Mouse (Mus musculus) midbrain, embryonic 10.5 days (tissue): ENCODE data around the gene Alk. TPM values are rescaled to one million over a fixed set of nuclear protein-coding genes. Genes with fewer than 3 reads are reported as not detected.

Source experiments
- DNase-seq: peaks from one replicate; pipeline ENCODE4 v3.0.0-alpha.2; 2017; ENCODE audit warnings: low spot score
- H3K27ac ChIP-seq: fragments of 300-500 bp; sonication (generic); replicated peaks from 2 replicates; pipeline ENCODE4 v1.5.1; 2016; ENCODE audit warnings: mild to moderate bottlenecking
- H3K27me3 ChIP-seq: fragments of 300-500 bp; sonication (generic); 2 replicates; pipeline ENCODE4 v1.6.1; 2016; ENCODE audit warnings: low read depth, mild to moderate bottlenecking; ENCODE audit not compliant: poor library complexity, severe bottlenecking
- H3K36me3 ChIP-seq: fragments of 300-500 bp; sonication (generic); 2 replicates; pipeline ENCODE4 v1.6.1; 2016; ENCODE audit warnings: mild to moderate bottlenecking, moderate library complexity
- H3K4me1 ChIP-seq: fragments of 300-500 bp; sonication (generic); 2 replicates; pipeline ENCODE4 v1.6.1; 2016
- H3K4me3 ChIP-seq: fragments of 300-500 bp; sonication (generic); 2 replicates; pipeline ENCODE4 v1.5.1; 2016; ENCODE audit warnings: mild to moderate bottlenecking, moderate library complexity
- H3K9me3 ChIP-seq: fragments of 300-500 bp; sonication (generic); replicated peaks from 2 replicates; pipeline ENCODE4 v1.6.1; 2016; ENCODE audit warnings: mild to moderate bottlenecking
- WGBS: fragments of 180-500 bp; shearing (Covaris S2); methylation state at CpG from one replicate; pipeline ENCODE4 v1.1.7; 2016; 5-methylcytosine and 5-hydroxymethylcytosine counted together
- polyA plus RNA-seq: library from polyadenylated mRNA; unstranded; fragments of >200 nt; fragmentation: Nextera tagmentation; extraction: Ambion mirVana; gene quantifications from 2 replicates; pipeline ENCODE4 v1.2.1, GENCODE M21; 2016

The Alk gene
- 0.21 and 0.57 TPM in 2 replicates for polyA plus RNA-seq

GRCm38 (mm10) chr17:72604610-72604980 lies at the start of gene Alk:
Alk (minus strand) TSS chr17:72604627.
- no peak within 1 kb of the TSS for H3K27ac ChIP-seq
- H3K4me1 ChIP-seq: peaks cover 26% of the 10 kb centered on the region
- no peaks in the 10 kb centered on the region for H3K36me3 ChIP-seq
- peaks cover 43% of the 10 kb centered on the region for H3K27me3 ChIP-seq
- under 1% methylated on average over 32 of the region's 32 CpGs for WGBS
- H3K4me3 ChIP-seq: peak within 1 kb of the TSS; percentile 70
- no peaks in the 10 kb centered on the region for H3K9me3 ChIP-seq
- peak; percentile 93 for DNase-seq

GRCm38 (mm10) chr17:72652801-72653200 lies 48.4 kb upstream of the Alk start:
- H3K27me3 ChIP-seq: no peaks in the 10 kb centered on the region
- H3K27ac ChIP-seq: no peak overlapping the region
- H3K36me3 ChIP-seq: no peaks in the 10 kb centered on the region
- 80% methylated on average over 1 of the region's 1 CpGs for WGBS
- H3K9me3 ChIP-seq: no peaks in the 10 kb centered on the region
- no peak for DNase-seq
- H3K4me3 ChIP-seq: no peak overlapping the region
- H3K4me1 ChIP-seq: peaks cover 5% of the 10 kb centered on the region

DNA sequence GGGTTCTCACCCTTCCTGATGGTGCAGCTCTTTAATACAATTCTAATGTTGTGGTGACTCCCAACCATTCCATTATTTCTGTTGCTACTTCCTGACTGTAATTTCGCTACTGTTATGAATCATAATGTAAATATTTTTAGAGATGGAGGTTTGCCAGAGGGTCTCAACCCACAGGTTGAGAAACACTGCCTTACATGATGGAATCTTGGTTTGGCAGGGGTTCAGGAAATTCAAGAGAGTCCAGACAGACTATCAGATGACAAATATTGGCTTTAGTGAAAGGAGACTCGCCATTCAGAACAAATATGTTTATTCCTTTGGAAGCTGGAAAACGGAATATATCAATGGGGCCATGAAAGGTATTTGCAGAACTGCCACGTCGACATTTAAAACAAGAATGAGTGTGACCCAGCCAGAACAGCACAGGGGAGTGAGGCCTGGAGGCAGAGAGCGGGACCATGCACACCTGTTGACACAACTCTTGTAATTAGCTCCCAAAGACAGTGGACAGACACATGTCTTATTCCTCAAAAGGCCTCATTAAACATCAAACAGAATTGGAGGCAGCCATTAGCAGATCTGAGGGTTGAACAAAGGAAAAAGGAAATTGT lies 44.3 kb upstream of the Alk start:
- 79% methylated on average over 6 of the region's 6 CpGs for WGBS
- Histone ChIP-seq H3K36me3 (no peaks in the 10 kb centered on the region), H3K27ac (no peak overlapping the region), H3K9me3 (no peaks in the 10 kb centered on the region), H3K4me1 (no peaks in the 10 kb centered on the region), H3K4me3 (no peak overlapping the region), H3K27me3 (no peaks in the 10 kb centered on the region)
- DNase-seq: no peak

DNA sequence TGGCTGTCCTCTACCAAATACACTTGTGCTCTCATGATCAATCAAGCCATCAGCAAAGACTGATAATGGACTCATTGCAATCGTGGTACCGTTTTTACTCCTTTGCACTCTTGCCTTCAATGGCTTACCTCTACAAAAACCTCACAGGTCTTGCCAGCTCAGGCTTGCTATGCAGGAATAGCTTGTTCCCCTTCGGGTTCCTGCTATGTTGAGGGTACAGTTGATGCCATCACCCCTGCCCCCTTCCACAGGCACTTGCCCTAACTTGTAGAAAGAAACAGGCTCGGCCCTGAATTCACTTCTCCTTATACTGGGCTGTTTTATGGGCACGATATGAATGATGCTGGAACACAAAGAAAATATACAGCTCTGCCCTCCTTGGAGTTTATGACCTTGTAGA lies 41.7 kb upstream of the Alk start:
- WGBS: 85% methylated on average over 5 of the region's 5 CpGs

GRCm38 (mm10) chr17:72640095-72640494 lies 35.7 kb upstream of the Alk start:
- Histone ChIP-seq H3K27ac (no peak overlapping the region), H3K4me3 (no peak overlapping the region), H3K36me3 (no peaks in the 10 kb centered on the region), H3K9me3 (no peaks in the 10 kb centered on the region), H3K4me1 (peaks cover 13% of the 10 kb centered on the region), H3K27me3 (no peaks in the 10 kb centered on the region)
- 75% methylated on average over 4 of the region's 4 CpGs for WGBS
- no peak for DNase-seq

More for the DNA sequence above, 41.7 kb upstream of the Alk start:
- no peak overlapping the region for H3K27ac ChIP-seq
- no peaks in the 10 kb centered on the region for H3K9me3 ChIP-seq
- H3K36me3 ChIP-seq: no peaks in the 10 kb centered on the region
- no peak for DNase-seq
- H3K27me3 ChIP-seq: no peaks in the 10 kb centered on the region
- H3K4me1 ChIP-seq: no peaks in the 10 kb centered on the region
- no peak overlapping the region for H3K4me3 ChIP-seq

GRCm38 (mm10) chr17:72639400-72639799 lies 35.0 kb upstream of the Alk start:
- Histone ChIP-seq H3K36me3 (no peaks in the 10 kb centered on the region), H3K4me1 (peaks cover 13% of the 10 kb centered on the region), H3K27ac (no peak overlapping the region), H3K27me3 (no peaks in the 10 kb centered on the region), H3K9me3 (no peaks in the 10 kb centered on the region), H3K4me3 (no peak overlapping the region)
- no peak for DNase-seq
- WGBS: 90% methylated on average over 7 of the region's 7 CpGs

DNA sequence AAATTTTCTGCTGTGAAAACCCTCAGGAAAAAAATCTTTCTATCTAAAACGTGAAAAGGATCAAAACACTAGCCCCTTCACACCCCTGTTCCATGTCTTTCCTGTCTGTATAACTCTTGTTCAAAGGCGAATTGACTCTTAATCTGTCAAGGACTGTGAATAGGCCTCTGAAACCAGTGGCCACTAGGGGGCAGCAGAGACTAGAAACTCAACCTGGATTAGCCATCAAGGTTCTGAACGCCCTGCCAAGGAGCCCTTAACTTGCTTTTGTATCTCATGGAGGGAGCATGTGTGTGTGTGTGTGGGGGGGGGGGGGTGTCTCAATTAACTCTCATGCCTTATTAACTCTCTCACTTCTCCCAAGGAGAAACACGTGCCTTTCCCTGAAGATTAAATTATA lies 1.8 kb upstream of the Alk start:
- H3K27ac ChIP-seq: no peak overlapping the region
- H3K4me1 ChIP-seq: peaks cover 26% of the 10 kb centered on the region
- H3K27me3 ChIP-seq: peaks cover 42% of the 10 kb centered on the region
- H3K9me3 ChIP-seq: no peaks in the 10 kb centered on the region
- no peak overlapping the region for H3K4me3 ChIP-seq
- WGBS: 9% methylated on average over 4 of the region's 4 CpGs
- DNase-seq: peak; percentile 87
- H3K36me3 ChIP-seq: no peaks in the 10 kb centered on the region

DNA sequence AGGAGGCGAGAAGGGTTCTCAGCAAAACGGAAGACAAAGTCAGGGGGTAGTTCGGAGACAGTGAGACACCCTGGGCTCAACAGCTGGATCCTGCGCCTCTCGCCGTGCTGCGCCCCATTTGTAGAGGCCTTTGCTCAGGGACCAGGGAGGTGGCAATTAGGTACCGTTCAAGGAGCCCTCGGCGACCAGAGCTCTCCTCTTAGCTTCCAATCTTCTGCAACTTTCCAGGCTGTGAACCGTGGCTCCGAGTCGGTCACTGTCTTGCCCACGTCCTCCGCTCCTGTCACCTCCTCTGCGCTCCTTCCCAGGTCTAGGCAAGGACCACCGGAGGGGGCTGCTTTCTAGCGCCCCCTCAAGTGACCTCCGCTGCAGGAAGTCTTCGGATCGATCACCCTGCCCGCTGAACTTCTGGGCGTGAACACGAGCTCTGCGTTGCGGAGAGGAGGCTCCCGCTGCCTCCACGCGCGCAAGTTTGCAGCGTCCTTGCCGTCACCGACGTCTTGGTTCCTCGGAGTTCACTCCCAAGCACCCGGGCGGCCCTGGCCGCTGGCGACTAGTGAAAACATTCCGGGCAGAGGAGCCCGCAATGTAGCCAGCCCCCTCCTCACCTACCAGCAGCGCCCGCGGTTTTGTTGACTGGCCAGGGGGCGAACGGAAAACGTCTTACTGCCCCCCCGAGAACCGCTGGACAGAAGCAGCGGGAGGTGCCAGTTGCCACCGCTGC lies 379 bp downstream of the Alk start:
- Histone ChIP-seq H3K4me3 (peak overlapping the region; percentile 70), H3K27me3 (peaks cover 43% of the 10 kb centered on the region), H3K4me1 (peaks cover 26% of the 10 kb centered on the region), H3K27ac (no peak overlapping the region), H3K9me3 (no peaks in the 10 kb centered on the region), H3K36me3 (no peaks in the 10 kb centered on the region)
- DNase-seq: peak; percentile 36
- 2% methylated on average over 51 of the region's 51 CpGs for WGBS

DNA sequence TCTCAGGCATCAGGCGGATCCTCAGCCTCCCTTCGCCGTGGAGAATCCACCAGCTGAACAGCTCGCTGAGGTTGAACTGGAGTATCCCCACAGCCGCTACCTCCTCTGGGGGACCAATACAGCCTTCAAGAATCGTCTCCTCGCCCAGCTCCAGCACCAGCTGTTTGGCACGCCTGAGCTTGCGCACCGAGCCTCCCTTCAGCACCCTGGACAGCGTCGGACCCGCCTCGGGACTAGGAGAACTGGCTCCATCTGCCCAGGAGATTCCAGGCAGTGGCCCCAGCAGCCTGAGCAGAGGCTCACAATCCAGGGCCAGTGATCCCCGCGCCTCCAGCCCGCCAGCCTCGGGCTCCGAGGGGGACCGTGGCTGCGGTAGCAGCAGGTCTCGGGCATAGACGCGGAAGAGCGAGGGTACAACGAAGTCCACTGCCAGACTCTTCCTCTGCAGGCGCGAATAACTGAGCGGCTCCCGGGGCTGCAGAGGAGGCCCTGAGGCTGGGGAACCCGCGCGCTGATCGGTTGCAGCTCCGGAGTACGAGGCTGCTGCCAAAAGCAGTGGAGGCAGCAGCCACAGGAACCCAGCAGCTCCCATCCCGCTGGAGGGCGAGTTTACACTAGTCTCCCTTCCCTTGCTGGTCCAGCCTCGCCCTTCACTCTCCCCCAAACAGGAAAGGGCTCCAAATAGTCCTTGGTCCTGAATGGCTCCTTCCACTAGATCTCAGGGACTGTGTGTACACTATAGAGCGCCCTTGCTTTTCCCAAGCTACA lies 1.1 kb downstream of the Alk start:
- peaks cover 43% of the 10 kb centered on the region for H3K27me3 ChIP-seq
- DNase-seq: peak; percentile 89
- no peaks in the 10 kb centered on the region for H3K9me3 ChIP-seq
- H3K4me3 ChIP-seq: peak overlapping the region; percentile 70
- H3K4me1 ChIP-seq: peaks cover 26% of the 10 kb centered on the region
- H3K27ac ChIP-seq: no peak overlapping the region
- WGBS: under 1% methylated on average over 40 of the region's 40 CpGs
- no peaks in the 10 kb centered on the region for H3K36me3 ChIP-seq

DNA sequence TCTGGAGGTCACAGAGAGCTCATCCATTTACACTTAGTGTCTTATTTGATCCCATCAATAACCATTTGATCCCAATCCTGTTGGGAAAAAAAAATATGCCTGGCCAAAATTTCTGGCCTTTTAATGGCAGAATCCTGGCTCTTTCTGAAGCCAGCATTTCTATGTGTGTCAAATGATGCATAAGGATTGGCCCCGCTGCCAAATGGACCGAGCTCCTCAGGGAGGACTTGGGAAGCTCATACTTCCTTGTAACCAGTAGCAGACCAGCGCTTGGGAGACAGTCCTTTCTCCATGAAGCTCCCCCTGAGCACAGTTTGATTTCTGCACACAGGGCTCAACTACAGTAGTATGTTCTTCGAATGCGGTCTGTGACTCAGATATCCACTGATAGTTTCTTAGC lies 3.6 kb downstream of the Alk start:
- WGBS: 91% methylated on average over 5 of the region's 5 CpGs
- no peak for DNase-seq

DNA sequence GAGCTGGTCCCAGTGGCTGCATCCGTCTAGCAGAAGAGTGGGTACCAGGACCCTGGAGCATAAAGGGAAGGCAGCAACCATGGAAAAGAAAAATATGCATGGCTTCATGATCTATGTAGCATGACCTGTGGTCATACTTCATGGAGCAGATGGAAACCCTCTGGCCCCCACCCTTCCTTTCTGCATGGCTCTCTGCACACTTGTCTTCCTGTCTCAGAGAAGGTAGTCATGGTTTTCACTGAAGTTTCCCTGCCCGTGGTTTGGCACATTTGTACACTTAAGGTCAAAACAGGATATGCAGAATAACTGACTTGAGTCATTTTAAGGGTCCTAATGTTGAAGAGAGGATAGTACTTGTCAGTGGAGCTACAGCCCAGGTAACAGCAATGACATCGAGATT lies 16.8 kb downstream of the Alk start:
- H3K4me3 ChIP-seq: no peak overlapping the region
- no peaks in the 10 kb centered on the region for H3K9me3 ChIP-seq
- H3K27ac ChIP-seq: no peak overlapping the region
- WGBS: 97% methylated on average over 3 of the region's 3 CpGs
- no peaks in the 10 kb centered on the region for H3K36me3 ChIP-seq
- no peaks in the 10 kb centered on the region for H3K27me3 ChIP-seq
- no peak for DNase-seq
- H3K4me1 ChIP-seq: no peaks in the 10 kb centered on the region

More for the DNA sequence above, 3.6 kb downstream of the Alk start:
- H3K4me3 ChIP-seq: no peak overlapping the region
- H3K27ac ChIP-seq: no peak overlapping the region
- H3K27me3 ChIP-seq: peaks cover 41% of the 10 kb centered on the region
- H3K4me1 ChIP-seq: peaks cover 26% of the 10 kb centered on the region
- no peaks in the 10 kb centered on the region for H3K36me3 ChIP-seq
- H3K9me3 ChIP-seq: no peaks in the 10 kb centered on the region

DNA sequence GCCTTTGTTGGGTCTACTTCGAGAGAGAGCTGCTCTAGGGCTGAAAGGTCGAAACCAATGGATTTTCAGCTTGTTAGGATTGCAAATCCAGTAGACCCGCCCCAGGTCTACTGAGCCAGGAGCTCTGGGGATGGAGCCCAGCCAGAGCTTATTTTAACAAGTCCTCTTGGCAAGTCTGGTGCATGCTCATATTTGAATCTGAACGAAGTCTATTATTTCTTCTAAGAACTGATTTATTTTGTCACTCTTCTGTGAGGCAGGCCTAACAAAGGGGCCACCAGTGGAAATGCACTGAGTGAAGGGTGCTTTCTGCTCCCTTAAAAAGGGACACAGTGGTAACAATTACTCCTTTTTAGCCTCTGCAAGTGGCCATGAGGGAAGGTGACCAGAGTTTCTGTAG lies 24.3 kb downstream of the Alk start:
- Histone ChIP-seq H3K4me1 (no peaks in the 10 kb centered on the region), H3K36me3 (no peaks in the 10 kb centered on the region), H3K27ac (no peak overlapping the region), H3K27me3 (no peaks in the 10 kb centered on the region), H3K4me3 (no peak overlapping the region), H3K9me3 (no peaks in the 10 kb centered on the region)
- 75% methylated on average over 4 of the region's 4 CpGs for WGBS
- no peak for DNase-seq

DNA sequence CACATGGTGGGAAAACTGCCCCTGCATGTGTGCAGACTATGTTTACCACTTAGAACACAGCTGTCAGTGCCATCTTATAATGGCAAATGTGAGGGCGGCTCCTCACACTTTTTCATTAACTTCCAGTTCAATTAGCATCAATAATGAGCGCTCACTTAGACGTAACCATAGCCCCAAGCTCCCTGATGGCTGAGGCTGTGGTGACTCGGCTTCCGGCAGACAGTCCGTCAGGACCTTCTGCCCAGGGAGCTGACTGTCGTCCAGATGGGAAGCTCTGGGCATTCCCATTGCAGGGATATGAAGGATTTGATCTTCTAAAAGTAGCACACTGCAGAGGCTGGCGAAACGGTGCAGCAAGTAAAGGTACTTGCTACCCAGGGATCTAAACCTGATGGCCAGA lies 25.1 kb downstream of the Alk start:
- Histone ChIP-seq H3K4me3 (no peak overlapping the region), H3K27ac (no peak overlapping the region), H3K27me3 (no peaks in the 10 kb centered on the region), H3K4me1 (no peaks in the 10 kb centered on the region), H3K9me3 (no peaks in the 10 kb centered on the region), H3K36me3 (no peaks in the 10 kb centered on the region)
- WGBS: 91% methylated on average over 9 of the region's 9 CpGs
- no peak for DNase-seq
